Mouse (Mus musculus) liver, embryonic 11.5 days (tissue): ENCODE measurements around the gene Dnlz. TPM values are rescaled to one million over a fixed set of nuclear protein-coding genes. Genes with fewer than 3 reads are reported as not detected.

Experiments
- ATAC-seq: fragments of 200-750 bp; cut with Nextera tagmentation; replicated peaks from 2 replicates; pipeline ENCODE4 v1.8.0; 2017; ENCODE audit warnings: moderate number of reproducible peaks, mild to moderate bottlenecking, moderate TSS enrichment, moderate library complexity; ENCODE audit not compliant: low FRiP score
- DNase-seq: peaks from one replicate; pipeline ENCODE4 v3.0.0-alpha.2; 2017; ENCODE audit warnings: low spot score
- H3K27ac ChIP-seq: fragments of 300-500 bp; sonication (generic); 2 replicates; pipeline ENCODE4 v1.5.1; 2014; ENCODE audit warnings: mild to moderate bottlenecking, low read depth, low read length, control low read depth
- H3K27me3 ChIP-seq: fragments of 300-500 bp; sonication (generic); replicated peaks from 2 replicates; pipeline ENCODE4 v1.6.1; 2014; ENCODE audit warnings: low read length, mixed read lengths; ENCODE audit not compliant: control insufficient read depth, insufficient read depth
- H3K36me3 ChIP-seq: fragments of 300-500 bp; sonication (generic); 2 replicates; pipeline ENCODE4 v1.6.1; 2014; ENCODE audit warnings: mild to moderate bottlenecking, low read length, moderate library complexity, mixed read lengths; ENCODE audit not compliant: control insufficient read depth, insufficient read depth
- H3K4me1 ChIP-seq: fragments of 300-500 bp; sonication (generic); replicated peaks from 2 replicates; pipeline ENCODE4 v1.6.1; 2014; ENCODE audit warnings: low read length, mixed read lengths; ENCODE audit not compliant: control insufficient read depth, insufficient read depth
- H3K4me2 ChIP-seq: fragments of 300-500 bp; sonication (generic); 2 replicates; pipeline ENCODE4 v1.6.1; 2014; ENCODE audit warnings: mild to moderate bottlenecking, control low read depth, moderate library complexity
- H3K4me3 ChIP-seq: fragments of 300-500 bp; sonication (generic); 2 replicates; pipeline ENCODE4 v1.5.1; 2014; ENCODE audit warnings: low read depth, low read length, control low read depth
- H3K9ac ChIP-seq: fragments of 300-500 bp; sonication (generic); 2 replicates; pipeline ENCODE4 v1.6.1; 2014; ENCODE audit warnings: low read depth, low read length, control low read depth
- H3K9me3 ChIP-seq: fragments of 300-500 bp; sonication (generic); 2 replicates; pipeline ENCODE4 v1.6.1; 2016; ENCODE audit warnings: low read length, inconsistent platforms, mixed read lengths; ENCODE audit not compliant: control insufficient read depth
- WGBS: fragments of 180-500 bp; shearing (Covaris S2); extraction: QIAGEN DNeasy Blood & Tissue Kit; methylation state at CpG from one replicate; pipeline ENCODE4 v1.1.7; 2014; 5-methylcytosine and 5-hydroxymethylcytosine counted together
- polyA plus RNA-seq: library from polyadenylated mRNA; unstranded; fragments of >200 nt; fragmentation: Nextera tagmentation; extraction: Ambion mirVana; gene quantifications from 2 replicates; pipeline ENCODE4 v1.2.1, GENCODE M21; 2014

Dnlz gene
- polyA plus RNA-seq, 1 experiment from 2014 or later, result 23.0 TPM

- 34% methylated on average over 1 of the region's 1 CpGs for WGBS
- peaks cover 3% of the 10 kb centered on the region; the same call in 1 of the 2 replicates for H3K27me3 ChIP-seq
These were observed 47.2 kb downstream of the Dnlz start for GRCm38 (mm10) chr2:26304711-26305110.

GRCm38 (mm10) chr2:26302005-26302503 lies 49.9 kb downstream of the Dnlz start:
- peaks cover 3% of the 10 kb centered on the region; the same call in 1 of the 2 replicates for H3K4me1 ChIP-seq
- H3K9ac ChIP-seq, result no peak overlapping the region
- no peak for DNase-seq
- no peak overlapping the region for H3K4me2 ChIP-seq
- no peaks in the 10 kb centered on the region for H3K36me3 ChIP-seq
- WGBS, result 84% methylated on average over 10 of the region's 10 CpGs
- no peak for ATAC-seq
- H3K27me3 ChIP-seq, result peaks cover 9% of the 10 kb centered on the region
- H3K9me3 ChIP-seq, result no peaks in the 10 kb centered on the region
- no peak overlapping the region for H3K4me3 ChIP-seq
- H3K27ac ChIP-seq, result no peak overlapping the region

More at GRCm38 (mm10) chr2:26304711-26305110, 47.2 kb downstream of the Dnlz start:
- Histone ChIP-seq H3K27ac (no peak overlapping the region), H3K9me3 (no peaks in the 10 kb centered on the region), H3K4me2 (no peak overlapping the region), H3K9ac (no peak overlapping the region), H3K4me3 (no peak overlapping the region), H3K4me1 (no peaks in the 10 kb centered on the region; the same call in 1 of the 2 replicates), H3K36me3 (no peaks in the 10 kb centered on the region)
- DNase-seq (no peak), ATAC-seq (no peak)

- Histone ChIP-seq H3K27ac (no peak overlapping the region), H3K9ac (no peak overlapping the region), H3K9me3 (no peaks in the 10 kb centered on the region), H3K36me3 (no peaks in the 10 kb centered on the region), H3K4me1 (peaks cover 3% of the 10 kb centered on the region; the same call in 1 of the 2 replicates), H3K4me2 (no peak overlapping the region), H3K27me3 (peaks cover 9% of the 10 kb centered on the region), H3K4me3 (no peak overlapping the region)
- DNase-seq (peak; percentile 75), ATAC-seq (no peak)
- 2% methylated on average over 3 of the region's 3 CpGs for WGBS
These were observed 51.1 kb downstream of the Dnlz start for GRCm38 (mm10) chr2:26300808-26301174.

GRCm38 (mm10) chr2:26300161-26300807 lies 51.6 kb downstream of the Dnlz start:
- ATAC-seq (no peak), DNase-seq (no peak)
- no peak overlapping the region for H3K4me3 ChIP-seq
- H3K9ac ChIP-seq, result peak overlapping the region; percentile 2; the same call in 1 of the 2 replicates
- peaks cover 3% of the 10 kb centered on the region; the same call in 1 of the 2 replicates for H3K4me1 ChIP-seq
- WGBS, result 52% methylated on average over 5 of the region's 5 CpGs
- H3K27me3 ChIP-seq, result peaks cover 9% of the 10 kb centered on the region
- H3K9me3 ChIP-seq, result no peaks in the 10 kb centered on the region
- no peak overlapping the region for H3K4me2 ChIP-seq
- no peaks in the 10 kb centered on the region for H3K36me3 ChIP-seq
- no peak overlapping the region for H3K27ac ChIP-seq

GRCm38 (mm10) chr2:26299336-26299735 lies 52.6 kb downstream of the Dnlz start:
- H3K4me3 ChIP-seq, result no peak overlapping the region
- H3K4me2 ChIP-seq, result no peak overlapping the region
- WGBS, result 57% methylated on average over 7 of the region's 7 CpGs

GRCm38 (mm10) chr2:26298856-26299230 lies 53.1 kb downstream of the Dnlz start:
- Histone ChIP-seq H3K4me1 (peaks cover 3% of the 10 kb centered on the region; the same call in 1 of the 2 replicates), H3K27me3 (peaks cover 9% of the 10 kb centered on the region), H3K4me3 (no peak overlapping the region), H3K27ac (no peak overlapping the region), H3K9me3 (no peaks in the 10 kb centered on the region), H3K4me2 (no peak overlapping the region), H3K9ac (no peak overlapping the region), H3K36me3 (no peaks in the 10 kb centered on the region)
- WGBS, result 28% methylated on average over 4 of the region's 4 CpGs
- ATAC-seq (no peak), DNase-seq (no peak)

More at GRCm38 (mm10) chr2:26299336-26299735, 52.6 kb downstream of the Dnlz start:
- no peak for DNase-seq
- Histone ChIP-seq H3K4me1 (peaks cover 3% of the 10 kb centered on the region; the same call in 1 of the 2 replicates), H3K27ac (no peak overlapping the region), H3K27me3 (peaks cover 9% of the 10 kb centered on the region), H3K9me3 (no peaks in the 10 kb centered on the region), H3K36me3 (no peaks in the 10 kb centered on the region), H3K9ac (no peak overlapping the region)
- ATAC-seq, result no peak

GRCm38 (mm10) chr2:26298208-26298855 lies 53.6 kb downstream of the Dnlz start:
- Histone ChIP-seq H3K36me3 (no peaks in the 10 kb centered on the region), H3K4me2 (no peak overlapping the region), H3K27me3 (peaks cover 9% of the 10 kb centered on the region), H3K9ac (no peak overlapping the region), H3K4me3 (no peak overlapping the region), H3K9me3 (no peaks in the 10 kb centered on the region), H3K27ac (no peak overlapping the region), H3K4me1 (peaks cover 3% of the 10 kb centered on the region; the same call in 1 of the 2 replicates)
- ATAC-seq (no peak), DNase-seq (no peak)
- WGBS, result 15% methylated on average over 10 of the region's 10 CpGs
